Mouse (Mus musculus): ENCODE data around the gene Gm49721. TPM values are rescaled to one million over a fixed set of nuclear protein-coding genes. Genes with fewer than 3 reads are reported as not detected.
"Not testable (repeated sequence)": the region's sequence is repeated elsewhere in the genome, so short reads cannot be mapped to it uniquely, and the experiment has no call there.

Gm49721 gene
- polyA plus RNA-seq, 1 experiment from 2014 or later = 0.35 TPM

DNA sequence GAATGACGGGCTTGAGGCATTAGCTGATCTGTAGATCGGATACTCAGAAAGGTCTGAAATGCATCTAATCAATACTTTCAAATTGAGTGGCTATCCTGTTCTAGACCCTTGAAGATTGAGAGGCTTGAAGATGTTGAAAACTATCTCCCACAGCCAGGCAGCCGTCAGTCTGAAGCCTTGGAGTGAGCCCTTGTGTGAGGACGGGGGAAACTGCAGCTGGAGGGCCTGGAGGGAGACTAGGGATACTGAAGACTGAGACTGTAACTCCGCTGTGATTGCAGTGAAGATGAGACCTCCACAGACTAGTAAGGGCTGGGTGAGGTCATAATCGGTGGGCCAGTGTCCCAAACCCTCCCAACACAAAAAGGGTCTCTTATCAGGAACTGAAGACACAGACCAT lies 16.4 kb upstream of the Gm49721 start:
- WGBS = 87% methylated on average over 4 of the region's 6 CpGs
- H3K9ac ChIP-seq = not testable (repeated sequence)

DNA sequence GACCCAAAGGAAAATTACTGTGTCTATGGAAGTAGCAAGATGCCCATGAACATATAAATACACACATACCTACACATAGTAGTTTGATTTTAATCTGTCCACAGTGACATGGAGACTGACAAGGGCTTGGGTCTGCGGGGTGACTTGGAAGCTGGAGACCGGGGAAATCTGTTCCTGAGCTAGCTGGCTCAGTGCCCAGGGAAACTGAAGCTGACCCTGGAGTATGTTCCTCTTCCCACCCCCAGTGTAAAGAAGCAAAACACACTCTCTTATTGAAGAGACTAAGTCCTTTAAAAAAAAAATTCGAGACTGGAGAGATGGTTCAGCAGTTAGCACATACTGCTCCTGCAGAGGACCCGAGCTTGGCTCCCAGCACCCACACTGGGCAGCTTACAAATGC lies 15.8 kb upstream of the Gm49721 start:
- H3K4me1 ChIP-seq; ATAC-seq (replicated peaks); H3K4me3 ChIP-seq; H3K4me2 ChIP-seq; H3K9me3 ChIP-seq; H3K27me3 ChIP-seq (replicated peaks); H3K9ac ChIP-seq; H3K36me3 ChIP-seq (replicated peaks); H3K27ac ChIP-seq: not testable (repeated sequence)
- 72% methylated on average over 4 of the region's 4 CpGs for WGBS

More for the DNA sequence above, 16.4 kb upstream of the Gm49721 start:
- not testable (repeated sequence) for H3K4me2 ChIP-seq; H3K27me3 ChIP-seq (replicated peaks); ATAC-seq (replicated peaks); H3K36me3 ChIP-seq (replicated peaks); H3K4me1 ChIP-seq; H3K4me3 ChIP-seq; H3K27ac ChIP-seq; H3K9me3 ChIP-seq

DNA sequence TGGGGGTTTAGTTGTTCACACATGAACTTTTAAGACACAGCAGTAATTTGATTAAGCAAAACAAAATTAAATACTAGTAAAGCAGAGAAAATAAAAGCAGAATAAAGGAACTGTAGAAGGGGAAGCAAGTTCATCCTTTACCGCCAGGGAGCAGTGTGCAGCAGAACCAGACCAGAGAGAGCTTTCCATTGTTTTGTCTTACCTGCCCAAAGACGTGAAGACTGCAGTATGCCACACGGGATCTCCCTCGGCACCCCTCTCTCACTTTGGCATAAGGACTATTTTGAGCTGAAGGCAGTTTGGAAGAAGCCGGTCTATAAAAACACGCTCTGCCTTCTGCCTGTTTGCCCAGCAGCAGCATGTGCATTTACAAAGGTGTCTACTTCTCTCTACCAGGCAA lies 13.3 kb upstream of the Gm49721 start:
- H3K9ac ChIP-seq; H3K4me3 ChIP-seq; H3K27ac ChIP-seq; H3K36me3 ChIP-seq (replicated peaks); ATAC-seq (replicated peaks); H3K9me3 ChIP-seq; H3K4me1 ChIP-seq; H3K27me3 ChIP-seq (replicated peaks); H3K4me2 ChIP-seq: not testable (repeated sequence)
- 17% methylated on average over 6 of the region's 6 CpGs for WGBS

DNA sequence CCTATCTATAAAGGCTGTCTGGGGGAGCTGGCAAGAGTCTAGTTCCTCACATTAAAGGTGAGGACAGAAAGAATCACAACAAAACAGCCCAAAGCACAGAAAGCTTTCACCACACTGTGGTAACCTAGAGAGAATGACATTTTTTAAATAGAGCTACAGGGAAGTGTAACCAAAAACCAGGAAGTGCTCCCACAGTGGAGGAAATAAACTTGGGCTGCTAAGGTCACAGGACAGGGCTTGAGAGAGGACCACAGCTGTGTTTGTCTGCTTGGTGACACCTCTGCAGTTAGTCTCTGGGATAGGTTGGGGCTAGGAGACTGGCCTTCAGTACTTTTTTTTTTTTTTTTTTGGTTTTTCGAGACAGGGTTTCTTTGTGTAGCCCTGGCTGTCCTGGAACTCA lies 11.0 kb upstream of the Gm49721 start:
- 50% methylated on average over 1 of the region's 1 CpGs for WGBS
- not testable (repeated sequence) for H3K27me3 ChIP-seq (replicated peaks); ATAC-seq (replicated peaks); H3K27ac ChIP-seq; H3K9ac ChIP-seq; H3K4me2 ChIP-seq; H3K9me3 ChIP-seq; H3K4me1 ChIP-seq; H3K4me3 ChIP-seq; H3K36me3 ChIP-seq (replicated peaks)

DNA sequence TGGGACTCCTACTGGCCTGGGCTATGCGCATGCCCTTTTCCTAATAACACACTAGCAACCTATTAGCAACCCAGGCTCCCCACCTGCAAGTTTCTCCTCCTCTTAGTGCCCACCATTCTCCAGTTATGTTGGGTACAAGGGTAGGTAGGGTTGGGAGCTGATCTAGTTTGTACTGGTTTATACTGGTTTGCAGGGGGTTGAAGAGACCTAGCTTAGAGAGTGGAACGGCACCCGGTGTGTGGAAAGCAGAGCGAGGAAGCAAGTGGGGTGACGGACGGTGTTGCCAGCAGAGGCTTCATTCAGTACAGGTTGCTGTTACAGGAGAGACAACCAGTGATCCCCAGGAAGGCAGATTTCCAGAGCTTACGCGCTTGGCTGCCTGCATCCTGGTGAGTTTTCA lies 8.4 kb upstream of the Gm49721 start, which contains the start of gene Rnaset2b:
Gene Rnaset2b (plus strand): TSS at position 301 of the 400 bp plus-strand sequence.
- H3K9ac ChIP-seq; H3K9me3 ChIP-seq; H3K27me3 ChIP-seq (replicated peaks); H3K4me2 ChIP-seq; H3K27ac ChIP-seq; H3K4me1 ChIP-seq; H3K36me3 ChIP-seq (replicated peaks); H3K4me3 ChIP-seq; ATAC-seq (replicated peaks): not testable (repeated sequence)
- 100% methylated on average over 1 of the region's 8 CpGs for WGBS

DNA sequence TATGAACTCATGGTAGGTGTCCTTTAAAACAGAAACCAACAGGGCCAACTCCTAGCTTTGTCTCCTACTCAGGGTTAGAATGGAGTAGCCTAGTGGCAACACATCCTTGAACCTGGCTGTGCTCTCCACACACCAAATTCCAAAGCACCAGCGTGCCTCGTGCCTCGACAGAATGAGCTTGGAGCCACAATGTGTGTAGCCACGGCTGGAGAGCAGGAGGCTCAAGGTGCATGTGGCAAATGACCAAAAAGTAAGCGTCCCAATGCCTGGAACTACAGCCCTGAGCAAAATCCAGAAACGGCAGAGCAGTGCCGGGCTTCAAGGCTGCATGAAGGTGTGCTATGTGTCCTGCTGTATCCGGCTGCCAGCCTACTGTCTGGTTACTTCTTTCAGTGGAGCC lies 7.5 kb upstream of the Gm49721 start:
- H3K9ac ChIP-seq; ATAC-seq (replicated peaks); H3K4me3 ChIP-seq; H3K4me2 ChIP-seq; H3K36me3 ChIP-seq (replicated peaks); H3K4me1 ChIP-seq; H3K27ac ChIP-seq; H3K9me3 ChIP-seq; H3K27me3 ChIP-seq (replicated peaks): not testable (repeated sequence)
- WGBS = 83% methylated on average over 8 of the region's 8 CpGs

DNA sequence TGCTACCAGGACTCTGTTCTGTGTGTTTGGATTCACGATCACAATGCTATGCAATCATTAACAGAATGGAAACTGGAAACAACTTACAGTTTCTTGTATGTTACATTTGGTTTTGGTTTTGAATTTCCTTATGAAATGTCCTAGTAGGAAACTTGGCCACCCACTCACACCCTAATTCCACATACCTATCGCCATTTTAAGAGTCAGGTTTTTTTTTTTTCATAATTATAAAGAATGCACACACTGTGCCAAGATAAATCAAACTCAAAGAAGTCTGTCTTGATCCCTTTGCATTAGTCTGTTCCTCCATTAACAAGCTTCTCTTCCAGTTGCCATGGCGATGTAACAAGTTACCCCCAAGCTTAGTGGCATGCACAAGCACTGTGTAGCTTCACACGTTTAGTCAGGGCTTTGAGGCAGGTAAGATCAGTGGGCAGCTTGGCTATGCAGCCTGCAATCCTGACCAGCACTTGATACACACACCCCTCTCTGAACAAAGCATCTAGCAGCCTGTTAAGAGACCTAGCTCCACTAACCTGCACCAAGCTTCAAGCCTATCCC lies 5.8 kb upstream of the Gm49721 start:
- not testable (repeated sequence) for H3K9ac ChIP-seq; H3K36me3 ChIP-seq (replicated peaks); H3K4me2 ChIP-seq; H3K9me3 ChIP-seq; ATAC-seq (replicated peaks); H3K4me3 ChIP-seq; H3K4me1 ChIP-seq; H3K27ac ChIP-seq; H3K27me3 ChIP-seq (replicated peaks)
- 53% methylated on average over 4 of the region's 4 CpGs for WGBS

DNA sequence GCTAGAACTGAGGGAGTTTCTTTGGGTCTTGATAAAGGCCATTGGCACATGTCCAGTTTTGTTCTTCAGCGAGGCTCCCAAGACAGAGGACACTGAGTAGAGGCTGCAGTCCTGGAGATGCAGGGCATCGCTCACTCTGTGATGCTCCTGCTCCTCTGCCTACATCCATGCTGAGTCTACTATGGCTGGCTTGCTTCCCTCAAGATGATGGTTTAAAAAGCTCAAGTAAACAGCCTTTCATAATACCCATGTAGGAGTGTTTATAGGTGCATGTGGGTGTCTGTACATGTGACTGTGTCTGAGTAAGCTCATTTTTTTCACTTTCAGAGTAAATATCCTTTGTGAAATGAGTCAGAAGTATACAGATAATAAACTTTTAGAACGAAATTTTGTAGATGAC lies 3.7 kb upstream of the Gm49721 start:
- WGBS = 73% methylated on average over 3 of the region's 3 CpGs
- not testable (repeated sequence) for H3K9me3 ChIP-seq; H3K9ac ChIP-seq; H3K27me3 ChIP-seq (replicated peaks); H3K4me3 ChIP-seq; ATAC-seq (replicated peaks); H3K4me2 ChIP-seq; H3K36me3 ChIP-seq (replicated peaks); H3K4me1 ChIP-seq; H3K27ac ChIP-seq

DNA sequence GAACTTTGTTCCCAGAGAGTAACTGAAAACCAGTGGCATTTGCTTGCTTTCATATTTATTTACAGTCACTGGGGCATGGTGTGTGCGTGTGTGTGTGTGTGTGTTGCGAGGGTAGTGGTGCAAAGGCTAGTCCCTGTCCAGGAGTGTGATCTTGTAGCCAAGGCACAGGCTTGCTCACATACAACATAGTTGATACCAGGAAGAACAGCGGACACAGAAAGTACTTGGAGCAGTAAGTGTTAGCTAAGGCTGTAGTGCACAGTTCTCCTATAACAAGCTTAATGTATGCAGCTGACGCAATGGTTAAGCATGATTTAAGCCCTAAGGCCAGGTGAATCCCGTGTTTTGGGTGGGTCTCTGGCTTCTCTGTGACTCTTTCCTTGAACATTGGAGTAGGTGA lies 676 bp downstream of the Gm49721 start:
- not testable (repeated sequence) for H3K9ac ChIP-seq; H3K27me3 ChIP-seq (replicated peaks); H3K9me3 ChIP-seq; H3K27ac ChIP-seq; H3K4me1 ChIP-seq; H3K36me3 ChIP-seq (replicated peaks)
- peak; percentile 28; the same call in 1 of the 2 replicates for ATAC-seq (replicated peaks)
- H3K4me3 ChIP-seq = peak overlapping the region; percentile 50
- peak overlapping the region; percentile 69 for H3K4me2 ChIP-seq
- 25% methylated on average over 5 of the region's 5 CpGs for WGBS

DNA sequence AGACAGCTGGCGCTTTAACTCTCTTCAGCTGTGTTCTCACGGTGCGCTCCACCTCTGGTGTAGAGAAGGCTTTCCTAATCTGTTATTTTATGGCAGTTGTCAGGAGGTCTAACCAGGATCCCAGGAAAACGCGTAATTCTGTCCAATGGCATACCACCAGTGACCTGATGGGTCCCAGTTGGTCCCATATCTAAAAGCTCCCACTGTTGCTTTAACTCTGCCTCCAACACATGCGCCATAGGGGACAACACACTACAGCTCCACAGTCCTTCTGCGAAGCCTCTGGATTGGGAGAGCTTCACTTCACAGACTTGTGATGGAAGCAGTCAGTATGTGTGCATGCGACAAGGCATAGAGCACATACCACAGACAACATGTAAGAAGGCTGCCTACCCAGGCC lies 1.4 kb downstream of the Gm49721 start:
- not testable (repeated sequence) for ATAC-seq (replicated peaks); H3K4me2 ChIP-seq; H3K36me3 ChIP-seq (replicated peaks); H3K27me3 ChIP-seq (replicated peaks); H3K4me1 ChIP-seq; H3K4me3 ChIP-seq; H3K9ac ChIP-seq; H3K9me3 ChIP-seq; H3K27ac ChIP-seq
- WGBS = 98% methylated on average over 5 of the region's 8 CpGs

DNA sequence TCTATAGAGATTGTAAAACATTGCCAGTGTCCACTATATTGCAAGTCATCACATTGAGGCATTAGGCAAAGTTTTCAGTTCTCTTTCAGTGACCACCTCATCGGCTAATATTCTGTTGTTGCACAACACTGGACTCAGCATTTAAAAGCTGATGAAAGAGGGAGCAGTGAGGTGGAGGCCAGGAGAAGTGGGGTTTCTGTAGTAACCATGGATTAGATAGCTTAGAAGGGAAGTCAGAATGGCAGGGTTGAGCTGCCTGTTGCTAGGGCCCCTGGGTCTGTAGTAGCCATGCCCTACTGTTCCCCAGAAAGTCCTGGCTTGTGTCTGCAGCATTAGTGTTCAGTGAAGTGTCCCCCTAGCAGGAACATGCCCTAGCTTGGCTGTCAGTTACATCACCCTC lies 7.4 kb downstream of the Gm49721 start:
- not testable (repeated sequence) for H3K9ac ChIP-seq
- 95% methylated on average over 1 of the region's 1 CpGs for WGBS

DNA sequence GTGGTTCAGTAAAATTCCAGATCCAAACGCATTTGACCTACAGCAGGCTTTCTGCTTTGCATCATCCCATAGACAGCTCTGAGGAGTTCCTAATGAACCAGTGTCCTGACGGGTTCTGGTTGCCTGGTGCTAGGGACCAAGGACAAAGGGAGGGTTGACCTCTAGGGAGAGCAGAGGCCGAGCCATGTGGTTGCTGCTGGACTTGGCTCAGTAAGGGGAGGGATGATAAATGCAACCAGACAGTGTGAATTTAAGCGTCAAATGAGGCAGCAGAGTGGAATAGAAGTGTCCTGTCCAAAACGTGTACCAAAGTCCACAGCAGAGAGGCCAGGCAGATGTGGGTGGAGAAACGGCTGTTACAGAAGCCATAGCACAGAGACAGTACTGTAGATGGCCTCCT lies 16.8 kb downstream of the Gm49721 start:
- no CpG with 5 or more reads among the region's 6 CpGs for WGBS
- not testable (repeated sequence) for H3K4me2 ChIP-seq

More for the DNA sequence above, 7.4 kb downstream of the Gm49721 start:
- ATAC-seq (replicated peaks); H3K4me2 ChIP-seq; H3K36me3 ChIP-seq (replicated peaks); H3K27ac ChIP-seq; H3K27me3 ChIP-seq (replicated peaks); H3K4me1 ChIP-seq; H3K9me3 ChIP-seq; H3K4me3 ChIP-seq: not testable (repeated sequence)

DNA sequence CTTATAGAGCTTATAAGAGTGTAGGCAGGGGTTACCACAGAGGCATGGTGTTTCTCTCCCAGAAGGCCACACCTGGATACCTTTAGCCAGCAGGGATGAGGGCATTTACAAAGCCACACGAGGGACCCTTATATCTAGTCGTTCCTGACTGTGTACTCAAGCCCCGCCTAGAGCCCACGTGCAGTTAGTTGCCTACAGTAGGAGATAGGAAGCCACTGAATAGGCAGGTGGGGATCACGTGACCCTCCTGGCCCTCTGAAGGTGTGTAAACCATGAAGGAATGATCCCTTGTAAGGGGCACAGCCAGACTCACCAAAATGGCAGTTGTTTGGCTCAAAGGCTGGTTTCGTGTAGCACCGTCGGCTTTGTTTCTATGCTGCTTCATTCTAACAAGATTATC lies 18.1 kb downstream of the Gm49721 start:
- not testable (repeated sequence) for H3K27me3 ChIP-seq (replicated peaks); H3K9me3 ChIP-seq; H3K4me1 ChIP-seq; H3K4me2 ChIP-seq; H3K27ac ChIP-seq; ATAC-seq (replicated peaks); H3K9ac ChIP-seq; H3K36me3 ChIP-seq (replicated peaks); H3K4me3 ChIP-seq
- WGBS = 81% methylated on average over 8 of the region's 8 CpGs

More for the DNA sequence above, 16.8 kb downstream of the Gm49721 start:
- not testable (repeated sequence) for H3K9ac ChIP-seq; H3K9me3 ChIP-seq; H3K27me3 ChIP-seq (replicated peaks); H3K27ac ChIP-seq; H3K4me1 ChIP-seq; ATAC-seq (replicated peaks); H3K36me3 ChIP-seq (replicated peaks); H3K4me3 ChIP-seq

Measured in midbrain, embryonic 15.5 days (tissue).